Mouse (Mus musculus) heart, postnatal 0 days (tissue): ENCODE data around the gene Ankrd17. TPM values are rescaled to one million over a fixed set of nuclear protein-coding genes. Genes with fewer than 3 reads are reported as not detected.

Experiments used
- ATAC-seq: fragments of 200-750 bp; cut with Nextera tagmentation; 2 replicates; pipeline ENCODE4 v1.8.0; 2017; ENCODE audit warnings: low read depth, moderate number of reproducible peaks, moderate library complexity; ENCODE audit not compliant: insufficient read depth
- DNase-seq: peaks from one replicate; pipeline ENCODE4 v3.0.0-alpha.2; 2016; ENCODE audit warnings: low spot score
- H3K27ac ChIP-seq: fragments of 300-500 bp; sonication (generic); 2 replicates; pipeline ENCODE4 v1.5.1; 2014; ENCODE audit warnings: low read depth, mild to moderate bottlenecking
- H3K27me3 ChIP-seq: fragments of 300-500 bp; sonication (generic); 2 replicates; pipeline ENCODE4 v1.6.1; 2014; ENCODE audit warnings: low read length, mixed read lengths; ENCODE audit not compliant: control insufficient read depth, insufficient read depth
- H3K36me3 ChIP-seq: fragments of 300-500 bp; sonication (generic); replicated peaks from 2 replicates; pipeline ENCODE4 v1.6.1; 2014; ENCODE audit warnings: low read length, mixed read lengths; ENCODE audit not compliant: control insufficient read depth, insufficient read depth
- H3K4me1 ChIP-seq: fragments of 300-500 bp; sonication (generic); 2 replicates; pipeline ENCODE4 v1.6.1; 2014; ENCODE audit warnings: antibody characterized with exemption; ENCODE audit not compliant: control insufficient read depth, insufficient read depth
- H3K4me2 ChIP-seq: fragments of 300-500 bp; sonication (generic); 2 replicates; pipeline ENCODE4 v1.6.1; 2014; ENCODE audit warnings: low read depth, mild to moderate bottlenecking, low read length, moderate library complexity
- H3K4me3 ChIP-seq: fragments of 300-500 bp; sonication (generic); 2 replicates; pipeline ENCODE4 v1.5.1; 2014; ENCODE audit warnings: low read depth, low read length
- H3K9ac ChIP-seq: fragments of 300-500 bp; sonication (generic); replicated peaks from 2 replicates; pipeline ENCODE4 v1.6.1; 2014; ENCODE audit warnings: low read depth, low read length, mixed read lengths
- H3K9me3 ChIP-seq: fragments of 300-500 bp; sonication (generic); replicated peaks from 2 replicates; pipeline ENCODE4 v1.6.1; 2016; ENCODE audit warnings: low read length; ENCODE audit not compliant: control insufficient read depth
- CTCF ChIP-seq: IDR thresholded peaks from 2 replicates; pipeline ENCODE4 v1.5.1; 2016; ENCODE audit warnings: antibody characterized with exemption, control low read depth, low read depth
- EP300 ChIP-seq: IDR thresholded peaks from 2 replicates; pipeline ENCODE4 v1.6.1; 2016; ENCODE audit warnings: antibody characterized with exemption, low read depth
- WGBS: fragments of 180-500 bp; shearing (Covaris S2); extraction: QIAGEN DNeasy Blood & Tissue Kit; methylation state at CpG from one replicate; pipeline ENCODE4 v1.1.7; 2014; 5-methylcytosine and 5-hydroxymethylcytosine counted together
- polyA plus RNA-seq: library from polyadenylated mRNA; unstranded; fragments of >200 nt; fragmentation: Nextera tagmentation; extraction: Ambion mirVana; gene quantifications from 2 replicates; pipeline ENCODE4 v1.2.1, GENCODE M21; 2015
- total RNA-seq: library from RNA; depleted of rRNA; stranded (reverse); fragments of >200 nt; gene quantifications from 2 replicates; pipeline ENCODE4 v1.2.3, GENCODE M21; 2014; ENCODE audit warnings: low replicate concordance

Gene Ankrd17
- total and polyA plus RNA-seq, 2 experiments from 2014 or later: 13.0 to 49.0 TPM

- H3K27ac ChIP-seq: no peak overlapping the region
- no peak overlapping the region for H3K9ac ChIP-seq
- TF ChIP-seq EP300 (no peak), CTCF (no peak)
- DNase-seq (no peak), ATAC-seq (no peak)
- H3K36me3 ChIP-seq: 0 out of 2 replicates have a peak, but pooled peaks cover 3% of the 10 kb centered on the region
- H3K4me3 ChIP-seq: no peak overlapping the region
- no peak overlapping the region for H3K4me2 ChIP-seq
- WGBS: 90% methylated on average over 3 of the region's 3 CpGs
- no peaks in the 10 kb centered on the region for H3K9me3 ChIP-seq
- H3K4me1 ChIP-seq: no peaks in the 10 kb centered on the region
- no peaks in the 10 kb centered on the region for H3K27me3 ChIP-seq
These were observed 19.5 kb downstream of the Ankrd17 start for GRCm38 (mm10) chr5:90346877-90347276.

GRCm38 (mm10) chr5:90340847-90341246 lies 25.5 kb downstream of the Ankrd17 start:
- H3K4me2 ChIP-seq: no peak overlapping the region
- ATAC-seq: no peak
- no peak for TF ChIP-seq EP300
- no peak for TF ChIP-seq CTCF
- H3K9ac ChIP-seq: no peak overlapping the region
- peaks cover 15% of the 10 kb centered on the region for H3K4me1 ChIP-seq
- H3K4me3 ChIP-seq: no peak overlapping the region
- 39% methylated on average over 4 of the region's 4 CpGs for WGBS
- H3K27me3 ChIP-seq: no peaks in the 10 kb centered on the region
- no peaks in the 10 kb centered on the region for H3K36me3 ChIP-seq
- no peak for DNase-seq
- H3K9me3 ChIP-seq: no peaks in the 10 kb centered on the region
- peak overlapping the region; percentile 32; the same call in 1 of the 2 replicates for H3K27ac ChIP-seq

DNA sequence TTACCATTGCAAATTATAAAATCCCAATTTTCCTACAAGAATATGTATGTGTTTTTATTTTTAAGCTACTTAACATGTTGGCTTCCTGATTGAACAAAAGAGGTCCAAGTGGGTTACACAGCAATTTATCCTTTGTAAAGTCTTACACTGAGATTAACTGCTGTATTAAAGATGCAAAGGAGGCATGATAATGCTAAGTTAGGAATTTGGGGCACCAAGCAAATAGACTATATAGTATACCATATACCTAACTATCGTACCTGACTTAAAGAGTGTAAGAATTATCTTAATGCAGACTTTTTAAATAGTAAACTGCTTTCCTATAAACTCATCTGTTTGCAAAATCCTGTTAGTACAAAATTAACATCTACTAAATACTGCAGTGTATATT lies 26.4 kb downstream of the Ankrd17 start:
- Histone ChIP-seq H3K4me2 (peak overlapping the region; percentile 62; the same call in 1 of the 2 replicates), H3K9me3 (no peaks in the 10 kb centered on the region), H3K27me3 (no peaks in the 10 kb centered on the region), H3K4me3 (peak overlapping the region; percentile 39; the same call in 1 of the 2 replicates), H3K36me3 (no peaks in the 10 kb centered on the region), H3K4me1 (peaks cover 15% of the 10 kb centered on the region), H3K27ac (peak overlapping the region; percentile 77), H3K9ac (no peak overlapping the region)
- DNase-seq (no peak), ATAC-seq (no peak)
- TF ChIP-seq CTCF (no peak), EP300 (no peak)
- WGBS: 75% methylated on average over 1 of the region's 1 CpGs

GRCm38 (mm10) chr5:90339129-90339952 lies 27.0 kb downstream of the Ankrd17 start:
- peak overlapping the region; percentile 77 for H3K27ac ChIP-seq
- peaks cover 15% of the 10 kb centered on the region for H3K4me1 ChIP-seq
- H3K36me3 ChIP-seq: no peaks in the 10 kb centered on the region
- no peaks in the 10 kb centered on the region for H3K27me3 ChIP-seq
- peak; percentile 99 for ATAC-seq
- no peak overlapping the region; the same call in 1 of the 2 replicates for H3K9ac ChIP-seq
- no peaks in the 10 kb centered on the region for H3K9me3 ChIP-seq
- 10% methylated on average over 5 of the region's 5 CpGs for WGBS
- peak; percentile 93 for DNase-seq
- peak overlapping the region; percentile 39 for H3K4me3 ChIP-seq
- peak overlapping the region; percentile 62 for H3K4me2 ChIP-seq
- TF ChIP-seq EP300 (no peak), CTCF (no peak)

- Histone ChIP-seq H3K27me3 (no peaks in the 10 kb centered on the region), H3K36me3 (no peaks in the 10 kb centered on the region), H3K9me3 (no peaks in the 10 kb centered on the region), H3K4me3 (no peak overlapping the region), H3K9ac (no peak overlapping the region), H3K4me2 (no peak overlapping the region), H3K27ac (no peak overlapping the region), H3K4me1 (peaks cover 15% of the 10 kb centered on the region)
- TF ChIP-seq EP300 (no peak), CTCF (no peak)
- DNase-seq: no peak
- ATAC-seq: no peak
- WGBS: 75% methylated on average over 7 of the region's 7 CpGs
These were observed 27.9 kb downstream of the Ankrd17 start for GRCm38 (mm10) chr5:90338177-90339091.
